Mouse (Mus musculus): ENCODE results near the gene Il27. TPM values are rescaled to one million over a fixed set of nuclear protein-coding genes. Genes with fewer than 3 reads are reported as not detected.

Gene Il27
- total RNA-seq, 2 experiments from 2014 or later, result not detected

DNA sequence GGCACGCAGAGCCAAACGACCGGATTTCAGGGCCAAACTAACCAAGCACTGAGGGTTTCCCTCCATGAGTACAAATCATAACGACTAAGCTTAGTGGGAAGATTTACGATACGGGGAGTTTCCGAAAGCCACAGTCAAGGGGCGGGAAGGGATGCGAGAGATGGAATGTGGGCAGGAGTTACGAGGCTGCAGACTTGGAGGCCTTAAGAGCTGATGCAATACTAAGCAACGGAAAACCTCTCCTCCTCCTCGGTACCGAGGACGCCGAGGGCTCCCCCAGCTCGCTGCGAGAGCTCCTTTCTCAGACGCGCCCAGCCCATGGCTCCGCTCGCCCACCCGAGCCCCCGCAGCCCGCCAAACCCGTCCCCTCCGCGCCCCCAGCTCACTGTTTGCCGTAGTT lies 29.0 kb downstream of the Il27 start:
- intact Hi-C loops (cut with DNase I), result loop anchor here (5.0 kb wide), 1 partner anchor 78 kb away; the partner anchor contains the start of gene Tufm
- DNase-seq (ENCODE audit: low spot score in 2 of 2), result no peak

DNA sequence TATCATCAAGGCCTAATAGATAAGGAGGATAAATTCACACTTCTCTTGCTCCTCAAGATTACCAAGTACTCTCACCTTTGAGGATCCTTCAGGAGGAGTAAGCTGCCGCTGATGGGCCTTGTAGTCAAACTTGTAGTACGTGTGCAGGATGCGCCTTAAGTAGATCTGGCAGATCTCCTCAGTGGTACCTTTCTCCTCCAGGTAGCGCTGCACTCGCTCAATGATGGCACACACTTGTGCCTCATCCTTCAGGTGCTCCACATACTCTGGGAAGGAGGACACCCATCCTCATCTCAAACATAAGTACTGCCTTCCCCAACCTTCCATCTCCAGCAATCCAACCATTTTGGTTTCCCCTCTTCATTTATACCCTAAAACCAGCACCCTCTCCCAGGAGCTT lies 38.1 kb downstream of the Il27 start:
- DNase-seq (ENCODE audit: low spot score in 2 of 2), result no peak
- intact Hi-C loops (cut with DNase I), result no loop called here

DNA sequence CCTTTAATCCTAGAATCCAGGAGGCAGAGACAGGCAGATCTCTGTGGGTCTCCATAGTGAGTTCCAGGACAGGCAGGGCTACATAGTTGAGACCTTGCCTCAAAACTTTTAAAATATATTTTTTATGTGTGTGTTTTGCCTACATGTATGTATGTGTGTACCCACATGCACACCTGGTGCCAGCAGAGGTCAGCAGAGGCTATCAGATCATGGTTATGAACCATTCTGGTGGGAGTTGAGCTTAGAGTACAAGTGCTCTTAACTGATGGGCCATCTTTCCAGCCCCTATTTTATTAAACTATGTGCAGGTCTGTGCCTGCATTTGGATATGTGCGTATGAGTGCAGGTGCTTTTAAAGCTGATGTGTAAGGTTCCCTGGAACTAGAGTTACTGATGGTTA lies 39.9 kb downstream of the Il27 start:
- DNase-seq (ENCODE audit: low spot score in 2 of 2), result no peak
- intact Hi-C loops (cut with DNase I), result no loop called here

DNA sequence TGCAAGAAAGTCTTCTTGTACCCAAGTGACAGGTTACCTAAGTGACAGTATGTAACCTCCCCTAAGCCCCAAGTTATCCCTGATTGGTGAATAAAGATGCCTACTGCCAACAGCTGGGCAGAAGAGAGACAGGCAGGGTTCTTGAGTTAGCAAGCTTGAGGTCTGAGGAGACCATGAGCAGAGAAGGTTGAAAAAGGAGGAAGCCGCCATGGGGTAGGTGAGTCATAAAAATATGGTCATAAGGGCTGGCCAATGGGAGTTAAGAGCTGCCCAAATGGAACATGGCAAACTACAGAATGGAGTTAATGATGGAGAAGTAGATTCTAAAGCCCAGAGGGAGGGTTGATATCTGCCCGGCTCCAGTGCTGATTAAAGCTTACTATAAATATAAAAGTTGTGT lies 49.1 kb downstream of the Il27 start:
- intact Hi-C loops (cut with DNase I), result no loop called here
- DNase-seq (ENCODE audit: low spot score in 2 of 2), result no peak

DNA sequence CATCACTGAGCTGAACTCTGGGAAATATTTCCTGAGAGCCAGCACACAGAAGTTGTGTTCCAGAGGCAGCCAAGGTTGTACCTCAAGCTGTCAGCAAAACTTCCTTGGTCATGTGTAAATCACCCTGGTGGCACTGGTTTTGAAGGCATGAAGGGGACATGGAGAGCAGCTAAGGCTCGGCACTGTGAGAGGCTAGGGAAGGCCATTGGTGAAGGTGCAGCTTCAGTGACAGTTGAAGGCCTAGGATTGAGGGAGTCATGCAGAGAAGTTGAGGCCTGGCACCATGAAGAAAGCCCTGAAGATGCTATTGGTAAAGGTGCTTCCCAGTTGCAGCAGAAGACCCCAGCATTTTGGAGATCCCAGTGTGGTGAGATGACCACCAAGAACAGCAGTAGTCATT lies 53.1 kb downstream of the Il27 start:
- intact Hi-C loops (cut with DNase I), result no loop called here
- DNase-seq (ENCODE audit: low spot score in 2 of 2), result no peak

Small RNAs within 50 kb of the gene (microRNA-seq; reads per million reads assigned to microRNA genes)
- 6.3 reads per million, percentile 22 among the genes with 10 or more reads in this experiment for gene Mir7059

Other genes with a start within 250 kb of the Il27 start
- gene Lat, start 225.4 kb downstream of the Il27 start, total RNA-seq (2021), result 1 to 10 TPM in 1 of 2 experiments, under 1 TPM in 1; 0.57 to 1.5 TPM
- 10 to 100 TPM; 81.5 to 85.5 TPM for gene Spns1, start 217.5 kb downstream of the Il27 start, total RNA-seq (2021)
- 1 to 10 TPM; 5.2 to 5.5 TPM for gene Nfatc2ip, start 198.2 kb downstream of the Il27 start, total RNA-seq (2021)
- not detected for gene Cd19, start 180.1 kb downstream of the Il27 start, total RNA-seq (2021)
- 10 to 100 TPM; 11.0 to 11.6 TPM for gene Rabep2, start 166.2 kb downstream of the Il27 start, total RNA-seq (2021)
- under 1 TPM in 1 of 2 experiments, not detected in 1; 0.54 TPM for gene Atp2a1, start 131.8 kb downstream of the Il27 start, total RNA-seq (2021)
- 10 to 100 TPM; 68.5 to 73.5 TPM for gene Sh2b1, start 119.5 kb downstream of the Il27 start, total RNA-seq (2021)
- gene Tufm, start 107.6 kb downstream of the Il27 start, total RNA-seq (2021), result 10 to 100 TPM; 77.2 to 81.6 TPM
- 100 to 1,000 TPM; 102 to 144 TPM for gene Atxn2l, start 91.5 kb downstream of the Il27 start, total RNA-seq (2021)
- 100 to 1,000 TPM; 169 to 193 TPM for gene Eif3c, start 28.5 kb downstream of the Il27 start, total RNA-seq (2021)
- gene Apobr, start 10.0 kb downstream of the Il27 start, total RNA-seq (2021), result under 1 TPM; 0.39 to 0.63 TPM
- 10 to 100 TPM; 27.4 to 35.8 TPM for gene Cln3, start 9.1 kb downstream of the Il27 start, total RNA-seq (2021)
- gene Nupr1, start 35.9 kb upstream of the Il27 start, total RNA-seq (2021), result 10 to 100 TPM; 16.6 to 17.2 TPM
- 10 to 100 TPM; 27.2 to 38.4 TPM for gene Sgf29, start 54.4 kb upstream of the Il27 start, total RNA-seq (2021)
- 10 to 100 TPM in 1 of 2 experiments, 1 to 10 TPM in 1; 9.6 to 15.9 TPM for gene Sult1a1, start 81.5 kb upstream of the Il27 start, total RNA-seq (2021)
- 100 to 1,000 TPM in 1 of 2 experiments, 10 to 100 TPM in 1; 85.8 to 109 TPM for gene Bola2, start 100.5 kb upstream of the Il27 start, total RNA-seq (2021)
- gene Slx1b, start 100.8 kb upstream of the Il27 start, total RNA-seq (2021), result 10 to 100 TPM; 17.6 to 20.3 TPM
- 100 to 1,000 TPM; 159 to 176 TPM for gene Coro1a, start 112.8 kb upstream of the Il27 start, total RNA-seq (2021)
- 100 to 1,000 TPM; 148 to 172 TPM for gene Mapk3, start 164.7 kb upstream of the Il27 start, total RNA-seq (2021)
- 1 to 10 TPM in 1 of 2 experiments, under 1 TPM in 1; 0.99 to 3.0 TPM for gene Gdpd3, start 171.4 kb upstream of the Il27 start, total RNA-seq (2021)
- gene Ypel3, start 182.0 kb upstream of the Il27 start, total RNA-seq (2021), result 100 to 1,000 TPM; 303 to 345 TPM
- under 1 TPM; 0.54 to 0.68 TPM for gene Tbx6, start 186.5 kb upstream of the Il27 start, total RNA-seq (2021)
- 10 to 100 TPM; 47.5 to 49.9 TPM for gene Ppp4c, start 197.6 kb upstream of the Il27 start, total RNA-seq (2021)
- 10 to 100 TPM; 81.6 to 84.1 TPM for gene Fam57b, start 202.7 kb upstream of the Il27 start, total RNA-seq (2021)
- gene 4930451I11Rik, start 236.7 kb upstream of the Il27 start, total RNA-seq (2021), result not detected